Mouse (Mus musculus) C2C12 (cell line): ENCODE data around the gene Zg16. TPM values are rescaled to one million over a fixed set of nuclear protein-coding genes. Genes with fewer than 3 reads are reported as not detected.

Experiments used
- H3K27me3 ChIP-seq: one replicate; pipeline ENCODE4 v1.6.1; 2011; ENCODE audit not compliant: control insufficient read depth, insufficient read depth, insufficient read length
- H3K36me3 ChIP-seq: one replicate; pipeline ENCODE4 v1.6.1; 2011; ENCODE audit not compliant: control insufficient read depth, insufficient read depth
- H3K4me3 ChIP-seq: one replicate; pipeline ENCODE4 v1.5.1; 2011; ENCODE audit warnings: mild to moderate bottlenecking, control low read depth; ENCODE audit not compliant: poor library complexity, insufficient read depth, severe bottlenecking
- H3K79me2 ChIP-seq: one replicate; pipeline ENCODE4 v1.6.1; 2011; ENCODE audit not compliant: control insufficient read depth, insufficient read depth
- H3K79me3 ChIP-seq: one replicate; pipeline ENCODE4 v1.6.1; 2011; ENCODE audit warnings: low read depth, control low read depth
- H3ac ChIP-seq: one replicate; pipeline ENCODE3; 2011; ENCODE audit warnings: low read depth; ENCODE audit not compliant: control insufficient read depth, insufficient read length
- CEBPB ChIP-seq: IDR thresholded peaks from one replicate; pipeline ENCODE4 v1.6.1; 2011; ENCODE audit warnings: low read depth, mild to moderate bottlenecking, control low read depth, moderate library complexity
- CTCF ChIP-seq: IDR thresholded peaks from one replicate; pipeline ENCODE4 v1.5.1; 2011; ENCODE audit not compliant: control insufficient read depth, insufficient read depth, insufficient read length
- FOSL1 ChIP-seq: IDR thresholded peaks from one replicate; pipeline ENCODE4 v1.8.0; 2011; ENCODE audit warnings: mild to moderate bottlenecking, low read length; ENCODE audit not compliant: poor library complexity, insufficient read depth, severe bottlenecking
- MAX ChIP-seq: IDR thresholded peaks from one replicate; pipeline ENCODE4 v1.6.1; 2011; ENCODE audit warnings: mild to moderate bottlenecking, control low read depth
- MYOD1 ChIP-seq: IDR thresholded peaks from one replicate; pipeline ENCODE4 v1.6.1; 2011; ENCODE audit warnings: low read depth; ENCODE audit not compliant: control insufficient read depth, insufficient read length
- MYOG ChIP-seq: IDR thresholded peaks from one replicate; pipeline ENCODE4 v1.6.1; 2011; ENCODE audit not compliant: control insufficient read depth, insufficient read length; ENCODE audit errors: extremely low read depth
- USF1 ChIP-seq: IDR thresholded peaks from one replicate; pipeline ENCODE4 v1.6.1; 2011; ENCODE audit warnings: low read depth, mild to moderate bottlenecking, control low read depth, moderate library complexity
- polyA plus RNA-seq: library from polyadenylated mRNA; unstranded; fragments of >200 nt; fragmentation: generic; extraction: Trizol; gene quantifications from one replicate; pipeline ENCODE4 v1.2.1, GENCODE M21; 2012; ENCODE audit warnings: missing spikeins

Gene Zg16
- polyA plus RNA-seq, 1 experiment, result not detected

GRCm38 (mm10) chr7:127020901-127021562 is 66.1 kb downstream of the Zg16 start, which contains the start of the genes Gm42742 and Prrt2:
TSS of gene Gm42742 (minus strand) at chr7:127021097.
TSS of gene Prrt2 (minus strand) at chr7:127021211.
- Histone ChIP-seq H3ac (no peak within 1 kb of the TSS), H3K4me3 (no peak within 1 kb of the TSS), H3K79me3 (peaks cover 20% of the 10 kb centered on the region), H3K79me2 (peaks cover 33% of the 10 kb centered on the region), H3K27me3 (no peaks in the 10 kb centered on the region), H3K36me3 (peaks cover 27% of the 10 kb centered on the region)
- TF ChIP-seq MAX (no peak), MYOD1 (no peak), CTCF (no peak), FOSL1 (no peak), CEBPB (no peak), USF1 (no peak), MYOG (no peak)

GRCm38 (mm10) chr7:127020491-127020890 is 66.6 kb downstream of the Zg16 start:
- H3K79me3 ChIP-seq, result peaks cover 23% of the 10 kb centered on the region
- H3K79me2 ChIP-seq, result peaks cover 34% of the 10 kb centered on the region
- no peak overlapping the region for H3K4me3 ChIP-seq
- no peak overlapping the region for H3ac ChIP-seq
- peaks cover 30% of the 10 kb centered on the region for H3K36me3 ChIP-seq
- H3K27me3 ChIP-seq, result no peaks in the 10 kb centered on the region
- no peak for TF ChIP-seq MYOD1
- TF ChIP-seq CEBPB, result no peak
- no peak for TF ChIP-seq FOSL1
- TF ChIP-seq MYOG, result no peak
- TF ChIP-seq CTCF, result no peak

- Histone ChIP-seq H3K36me3 (peaks cover 35% of the 10 kb centered on the region), H3K79me2 (peaks cover 34% of the 10 kb centered on the region), H3K79me3 (peaks cover 22% of the 10 kb centered on the region), H3ac (no peak overlapping the region), H3K4me3 (no peak overlapping the region), H3K27me3 (no peaks in the 10 kb centered on the region)
- TF ChIP-seq MAX (no peak), CEBPB (no peak), USF1 (no peak), MYOG (no peak), FOSL1 (no peak), CTCF (no peak), MYOD1 (no peak)
Observed at GRCm38 (mm10) chr7:127020031-127020430, 67.1 kb downstream of the Zg16 start.

GRCm38 (mm10) chr7:127019306-127019960 is 67.7 kb downstream of the Zg16 start:
- Histone ChIP-seq H3K79me2 (peaks cover 32% of the 10 kb centered on the region), H3K36me3 (peaks cover 31% of the 10 kb centered on the region), H3ac (no peak overlapping the region), H3K79me3 (peaks cover 16% of the 10 kb centered on the region), H3K27me3 (no peaks in the 10 kb centered on the region), H3K4me3 (no peak overlapping the region)
- TF ChIP-seq USF1 (no peak), MAX (no peak), CEBPB (no peak), CTCF (no peak), FOSL1 (no peak), MYOG (no peak), MYOD1 (no peak)

GRCm38 (mm10) chr7:127018416-127019305 is 68.5 kb downstream of the Zg16 start:
- H3K36me3 ChIP-seq, result peaks cover 24% of the 10 kb centered on the region
- no peak for TF ChIP-seq USF1
- no peak for TF ChIP-seq CEBPB
- TF ChIP-seq FOSL1, result no peak
- peaks cover 14% of the 10 kb centered on the region for H3K79me3 ChIP-seq
- no peak overlapping the region for H3ac ChIP-seq
- H3K79me2 ChIP-seq, result peaks cover 32% of the 10 kb centered on the region
- no peak overlapping the region for H3K4me3 ChIP-seq
- no peaks in the 10 kb centered on the region for H3K27me3 ChIP-seq
